Mouse (Mus musculus) forelimb bud, embryonic 11.5 days (tissue): Measurements from ENCODE around the gene Ptprj.
"Not testable (repeated sequence)": the region's sequence is repeated elsewhere in the genome, so short reads cannot be mapped to it uniquely, and the experiment has no call there.

ENCODE experiments used
- DNase-seq: peaks from one replicate; pipeline ENCODE4 v3.0.0-alpha.2; 2012; ENCODE audit warnings: low read depth, low spot score

The Ptprj gene

GRCm38 (mm10) chr2:90481505-90481904 lies 98.9 kb downstream of the Ptprj start:
- no peak for DNase-seq

DNA sequence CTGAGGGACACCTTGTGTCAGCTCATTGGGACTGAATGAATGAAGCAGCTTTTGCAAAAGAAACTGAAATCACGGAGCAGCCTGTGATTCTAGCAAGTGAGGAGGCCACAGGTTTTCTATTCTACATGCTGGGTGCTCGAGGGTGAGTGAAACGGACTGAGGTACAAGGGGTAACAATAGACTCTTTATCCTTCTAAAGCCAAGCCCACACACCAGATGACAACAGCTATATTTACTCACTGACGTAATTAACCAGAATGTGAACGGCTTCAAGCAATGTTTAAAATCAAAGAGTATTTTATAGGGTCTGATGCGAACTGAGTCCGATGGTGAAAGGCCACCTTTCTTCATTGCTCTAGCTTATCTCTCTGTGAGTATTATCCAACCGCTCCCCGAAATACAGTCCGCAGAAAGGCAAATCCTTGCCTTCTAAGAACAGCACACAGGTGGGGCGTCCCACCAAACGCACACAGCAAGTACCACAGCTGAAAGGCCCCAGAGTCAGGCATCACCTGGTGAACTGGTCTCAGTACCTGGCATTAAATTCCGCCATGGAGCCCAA lies 99.6 kb downstream of the Ptprj start:
- no peak for DNase-seq

DNA sequence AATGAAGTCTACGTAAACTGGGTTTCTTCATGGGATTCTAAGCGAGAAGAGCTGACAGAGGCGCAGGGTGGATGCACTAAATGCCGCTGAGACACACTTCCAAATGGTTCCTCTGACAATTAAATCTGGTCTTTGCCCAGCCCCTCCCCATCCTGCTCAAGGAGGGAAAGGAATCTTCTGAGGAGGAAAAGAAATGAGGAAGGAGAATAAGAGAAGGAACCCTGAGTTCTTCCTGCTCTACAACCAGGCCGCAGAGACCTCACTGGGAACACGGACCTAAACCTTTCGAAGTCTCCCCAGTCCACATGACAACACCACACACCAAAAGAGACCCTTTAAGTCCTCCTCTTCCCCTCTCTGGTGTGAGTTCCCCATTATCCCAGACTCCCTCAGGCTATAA lies 101.9 kb downstream of the Ptprj start:
- no peak for DNase-seq

DNA sequence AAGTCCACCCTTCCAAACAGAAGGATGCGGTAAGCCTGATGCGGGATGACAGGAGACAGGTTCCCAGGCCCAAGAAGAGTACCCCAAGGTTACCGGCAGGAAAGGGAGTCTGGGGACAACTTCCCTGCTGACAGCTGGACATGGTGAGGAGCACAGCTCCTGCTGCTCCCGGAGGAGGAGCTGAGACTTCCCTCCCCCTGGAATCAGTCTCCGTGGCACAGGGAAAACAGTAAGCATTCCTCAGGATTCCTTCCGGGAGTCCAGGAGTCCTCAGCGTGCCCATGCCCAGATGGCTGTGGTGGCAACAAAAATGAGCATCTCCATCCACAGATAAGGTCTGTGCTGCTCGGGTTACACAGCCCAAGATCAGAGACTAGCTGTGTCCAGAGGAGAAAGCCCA lies 102.8 kb downstream of the Ptprj start:
- DNase-seq, result no peak

- no peak for DNase-seq
Observed at GRCm38 (mm10) chr2:90476792-90477191, 103.7 kb downstream of the Ptprj start.

GRCm38 (mm10) chr2:90476319-90476718 lies 104.1 kb downstream of the Ptprj start:
- no peak for DNase-seq

- DNase-seq, result peak; percentile 94
Observed at GRCm38 (mm10) chr2:90474593-90475405, 105.6 kb downstream of the Ptprj start.

DNA sequence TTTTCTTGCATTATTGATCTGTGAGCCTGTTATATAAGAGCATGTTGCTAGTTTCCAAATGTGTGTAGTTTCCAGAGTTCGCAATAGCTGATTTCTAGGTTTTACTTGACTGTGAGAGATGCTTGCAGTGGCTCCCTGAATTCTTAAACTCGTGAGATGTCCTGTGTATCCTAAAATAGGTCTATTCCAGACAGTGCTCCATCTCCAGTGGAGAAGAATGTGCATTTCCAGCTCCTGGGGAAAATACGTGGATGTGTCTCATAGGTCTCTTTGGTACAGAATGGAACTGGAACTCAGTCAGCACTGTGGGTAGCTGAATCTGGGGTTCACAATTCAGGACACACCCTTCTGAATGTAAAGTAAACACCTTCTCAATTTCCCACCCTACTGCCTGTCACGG lies 107.7 kb downstream of the Ptprj start:
- no peak for DNase-seq

DNA sequence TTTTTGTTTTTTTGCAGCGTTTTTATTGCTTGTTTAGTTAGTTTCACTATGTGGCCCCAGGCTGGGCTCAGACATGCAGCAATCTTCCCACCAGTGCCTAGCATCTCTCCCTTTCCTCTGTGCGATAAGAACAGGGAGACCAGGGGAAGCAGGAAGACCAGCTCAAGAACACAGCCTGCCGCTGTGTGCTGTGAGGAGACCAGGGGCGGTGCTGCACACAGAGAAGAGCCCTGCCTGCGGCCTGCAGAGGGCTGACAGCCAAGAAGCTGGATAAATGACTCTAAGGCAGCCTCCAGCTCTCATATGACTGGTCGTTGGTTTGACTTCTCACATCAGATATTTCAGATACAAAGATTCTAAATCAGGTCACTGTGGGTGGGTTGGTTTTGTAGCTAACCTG lies 110.3 kb downstream of the Ptprj start:
- no peak for DNase-seq

DNA sequence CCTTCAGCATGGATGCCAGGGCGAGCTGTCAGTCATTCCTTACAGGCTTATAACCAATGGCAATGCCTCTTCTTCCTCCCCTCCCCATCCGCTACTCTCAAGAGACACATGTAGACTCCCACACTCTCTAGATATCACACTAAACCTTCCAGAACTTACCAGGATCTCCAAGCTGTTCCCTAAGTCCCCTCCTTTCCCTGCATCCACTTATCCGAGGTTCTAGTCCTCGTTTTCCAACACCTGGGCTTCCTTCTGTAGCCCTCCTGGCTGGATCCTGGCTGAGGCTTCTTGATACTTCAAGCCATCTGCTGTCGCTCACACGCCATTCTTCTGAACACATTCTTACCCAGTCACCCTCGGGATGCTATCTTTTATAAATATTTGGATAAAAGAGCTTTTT lies 114.0 kb downstream of the Ptprj start:
- no peak for DNase-seq

- DNase-seq, result no peak
Observed at GRCm38 (mm10) chr2:90463735-90464134, 116.7 kb downstream of the Ptprj start.

- DNase-seq, result no peak
Observed at GRCm38 (mm10) chr2:90462252-90462651, 118.2 kb downstream of the Ptprj start.

- DNase-seq, result no peak
Observed at GRCm38 (mm10) chr2:90457946-90458345, 122.5 kb downstream of the Ptprj start.

DNA sequence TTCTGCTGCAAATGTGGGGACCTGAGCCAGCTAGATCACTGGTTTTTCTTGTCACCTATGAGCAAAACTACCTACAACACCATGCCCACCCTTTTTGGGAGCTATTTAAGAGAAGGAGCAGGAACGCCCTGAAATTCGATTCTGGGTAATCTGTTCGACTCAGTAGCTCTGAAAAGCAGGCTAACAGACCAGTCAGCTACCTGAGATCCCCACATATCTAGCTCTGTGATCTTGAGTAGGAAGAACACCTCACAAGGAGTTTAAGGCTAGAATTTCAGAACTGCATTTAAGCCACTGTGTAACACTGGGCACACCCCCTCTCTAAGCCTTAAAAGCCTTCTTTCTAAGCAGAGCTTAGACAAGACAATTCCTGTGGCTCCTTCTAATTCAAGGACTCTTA lies 128.1 kb downstream of the Ptprj start:
- DNase-seq, result no peak

- DNase-seq, result no peak
Observed at GRCm38 (mm10) chr2:90448967-90449740, 131.3 kb downstream of the Ptprj start.

DNA sequence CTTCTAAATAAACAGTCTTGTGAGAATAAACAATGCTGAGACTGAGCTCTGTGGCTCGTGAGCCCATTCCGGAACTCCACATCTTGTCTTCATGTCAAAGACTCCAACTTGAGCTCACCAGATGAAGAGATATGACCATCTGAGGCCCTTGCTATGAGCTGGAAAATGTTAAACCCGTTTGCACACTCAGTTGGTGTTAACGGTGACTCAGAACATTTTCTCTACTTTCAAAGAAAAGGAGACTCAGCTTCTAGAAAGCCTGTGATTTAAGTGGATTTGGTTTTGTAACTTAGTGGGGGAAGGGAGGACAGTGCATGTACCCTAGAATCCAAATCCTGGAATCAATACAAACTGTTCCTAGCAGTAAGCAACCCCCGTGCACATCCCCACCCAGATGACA lies 136.6 kb downstream of the Ptprj start:
- no peak for DNase-seq

DNA sequence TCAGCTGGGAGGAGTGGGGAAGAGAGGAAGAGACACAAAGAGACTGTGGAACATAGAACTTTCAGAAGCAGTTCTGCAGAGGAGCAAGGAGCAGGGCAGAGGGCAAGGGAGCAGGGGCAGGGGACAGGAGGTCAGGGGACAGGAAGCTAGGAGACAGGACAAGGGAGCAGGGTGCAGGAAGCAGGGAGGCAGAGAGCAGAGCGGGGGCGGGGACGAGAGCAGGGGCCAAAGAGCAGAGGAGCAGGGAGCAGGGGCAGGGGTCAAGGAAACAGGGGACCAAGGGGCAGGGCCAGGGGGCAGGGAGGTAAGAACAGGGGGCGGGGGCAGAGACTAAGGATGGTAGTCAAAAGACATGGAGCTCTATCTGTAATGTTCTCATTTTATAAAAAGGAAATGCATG lies 138.6 kb downstream of the Ptprj start:
- not testable (repeated sequence) for DNase-seq

- not testable (repeated sequence) for DNase-seq
Observed at GRCm38 (mm10) chr2:90440169-90440568, 140.3 kb downstream of the Ptprj start.

GRCm38 (mm10) chr2:90437453-90437852 lies 143.0 kb downstream of the Ptprj start:
- DNase-seq, result not testable (repeated sequence)

- not testable (repeated sequence) for DNase-seq
Observed at GRCm38 (mm10) chr2:90429782-90430181, 150.7 kb downstream of the Ptprj start.

DNA sequence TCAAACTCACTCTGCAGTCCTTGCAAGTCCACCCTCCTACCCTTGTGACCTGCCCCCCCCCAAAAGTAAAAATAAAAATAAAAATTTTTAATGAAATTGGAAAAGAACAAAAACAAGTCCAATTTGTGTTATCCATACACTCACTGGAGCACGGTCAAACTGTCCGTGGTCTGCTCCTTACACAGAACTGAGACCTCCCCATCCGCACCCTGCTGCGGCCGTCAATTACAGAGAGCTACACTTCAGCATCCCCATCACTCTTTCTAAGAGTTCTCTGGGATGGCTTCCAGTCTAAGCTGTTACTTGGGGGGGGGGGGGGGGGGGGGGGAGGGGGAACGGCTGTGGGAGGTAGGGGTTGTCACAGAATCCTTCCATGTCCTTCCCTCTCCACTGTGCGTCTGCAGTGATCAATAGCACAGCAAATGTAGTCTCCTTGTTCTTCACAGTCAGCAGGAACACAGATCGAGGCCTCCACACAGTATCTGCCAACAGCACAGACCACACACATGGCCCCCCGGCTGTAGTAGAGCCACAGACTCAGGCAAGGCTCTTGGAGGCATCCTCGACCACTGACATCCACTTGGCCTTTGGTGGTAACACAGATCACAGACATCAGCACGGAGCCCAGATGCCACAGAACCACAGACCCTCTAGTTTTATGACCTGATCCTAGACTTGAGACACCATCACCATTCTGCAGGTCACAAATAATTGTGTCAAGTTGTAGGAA lies 151.3 kb downstream of the Ptprj start:
- not testable (repeated sequence) for DNase-seq

- DNase-seq, result not testable (repeated sequence)
Observed at GRCm38 (mm10) chr2:90424937-90425336, 155.5 kb downstream of the Ptprj start.
